Mouse (Mus musculus) heart, adult 2 months (tissue): Measurements from ENCODE around the gene Fam149b. TPM values are rescaled to one million over a fixed set of nuclear protein-coding genes. Genes with fewer than 3 reads are reported as not detected.

Source experiments
- DNase-seq, 2 experiments: peaks; one replicate each; pipeline ENCODE4 v3.0.0; 2021
- H3K27ac ChIP-seq: fragments of 200-600 bp; 2 replicates; pipeline ENCODE4 v1.8.1; 2022
- H3K27me3 ChIP-seq: fragments of 200-500 bp; 2 replicates; pipeline ENCODE4 v1.6.1; 2012; ENCODE audit warnings: mild to moderate bottlenecking, low read length, inconsistent platforms, mixed read lengths; ENCODE audit not compliant: control insufficient read depth, insufficient read depth
- H3K36me3 ChIP-seq: fragments of 200-500 bp; 2 replicates; pipeline ENCODE4 v1.6.1; 2012; ENCODE audit warnings: low read length, inconsistent platforms; ENCODE audit not compliant: control insufficient read depth, insufficient read depth
- H3K4me1 ChIP-seq: fragments of 200-500 bp; 2 replicates; pipeline ENCODE4 v1.6.1; 2011; ENCODE audit warnings: low read length; ENCODE audit not compliant: control insufficient read depth, insufficient read depth
- H3K4me3 ChIP-seq: fragments of 200-600 bp; 2 replicates; pipeline ENCODE4 v1.8.1; 2022
- H3K79me2 ChIP-seq: fragments of 200-500 bp; replicated peaks from 2 replicates; pipeline ENCODE4 v1.6.1; 2012; ENCODE audit warnings: mild to moderate bottlenecking, inconsistent platforms, low read length, moderate library complexity, mixed read lengths; ENCODE audit not compliant: control insufficient read depth, insufficient read depth
- H3K9ac ChIP-seq: fragments of 200-500 bp; 2 replicates; pipeline ENCODE4 v1.6.1; 2012; ENCODE audit warnings: low read depth, mild to moderate bottlenecking, control low read depth, inconsistent platforms, low read length, mixed read lengths
- CTCF ChIP-seq: fragments of 200-600 bp; IDR thresholded peaks from 2 replicates; pipeline ENCODE4 v1.8.1; 2022; ENCODE audit warnings: antibody characterized with exemption, mild to moderate bottlenecking, moderate library complexity
- EP300 ChIP-seq: fragments of 200-500 bp; IDR thresholded peaks from 2 replicates; pipeline ENCODE4 v1.6.1; 2011; ENCODE audit warnings: low read depth, low read length, control low read depth; ENCODE audit not compliant: insufficient read depth
- POLR2A ChIP-seq: fragments of 200-500 bp; IDR thresholded peaks from 2 replicates; pipeline ENCODE4 v1.6.1; 2011; ENCODE audit warnings: mild to moderate bottlenecking, low read depth, low read length, control low read depth; ENCODE audit not compliant: insufficient read depth
- WGBS: fragments of 180-500 bp; shearing (Covaris S2); methylation state at CpG from one replicate; pipeline ENCODE4 v1.1.7; 2018; 5-methylcytosine and 5-hydroxymethylcytosine counted together
- intact Hi-C: fragments of 180-260 bp; cut with DNase I; formaldehyde crosslinking; loops from one replicate; pipeline ENCODE4 v1.15.1; 2025
- polyA plus RNA-seq: library from polyadenylated mRNA; depleted of rRNA; stranded (reverse); fragments of >200 nt; gene quantifications from 2 replicates; pipeline ENCODE4 v1.2.3, GENCODE M21; 2012
- total RNA-seq, 2 experiments: library from RNA; stranded (reverse); gene quantifications; 2 replicates each; pipeline ENCODE4 v1.2.3; 2021

Gene Fam149b
- total and polyA plus RNA-seq, 3 experiments = 23.1 to 30.1 (median 29.6) TPM

DNA sequence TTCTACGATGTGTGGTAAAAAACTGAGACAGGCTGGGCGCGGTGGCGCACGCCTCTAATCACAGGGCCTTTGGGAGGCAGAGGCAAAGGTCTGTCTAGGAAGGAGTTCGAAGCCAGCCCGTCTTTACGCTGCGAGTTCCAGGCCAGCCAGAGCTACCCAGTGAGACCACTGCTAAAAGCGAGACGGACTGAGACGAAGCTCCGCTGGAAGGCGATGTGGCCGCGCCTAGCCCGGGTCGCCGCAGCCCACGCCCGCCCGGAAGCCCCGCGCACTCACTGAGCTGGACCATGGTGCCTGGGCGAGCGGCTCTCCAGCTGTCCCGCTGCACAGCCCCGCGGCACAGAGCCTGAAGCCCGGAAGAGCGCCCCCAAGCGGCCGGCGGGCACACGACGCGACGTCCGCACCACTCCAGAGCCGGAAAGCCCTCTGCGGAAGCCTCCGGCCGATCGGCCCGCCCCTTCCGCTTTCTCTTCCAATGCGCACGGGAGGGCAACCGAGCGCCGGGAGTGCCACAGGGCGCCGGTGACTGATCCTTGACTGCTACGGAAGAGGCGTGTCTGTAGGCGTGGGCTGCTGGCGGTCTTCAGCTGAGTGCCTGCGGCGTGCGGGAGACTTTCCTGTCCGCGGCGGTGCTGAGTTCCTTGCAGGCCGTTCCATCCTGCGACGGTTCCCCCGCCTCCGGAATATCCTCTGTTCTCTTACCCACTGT lies 45.4 kb downstream of the Fam149b start, which contains the start of gene Mrps16:
Mrps16 (minus strand) TSS at position 430 of the 709 bp plus-strand sequence.
- Histone ChIP-seq H3K4me3 (peak within 1 kb of the TSS; percentile 81), H3K9ac (peak within 1 kb of the TSS; percentile 98), H3K4me1 (no peaks in the 10 kb centered on the region), H3K27me3 (no peaks in the 10 kb centered on the region), H3K27ac (peak within 1 kb of the TSS; percentile 97), H3K36me3 (no peaks in the 10 kb centered on the region), H3K79me2 (no peaks in the 10 kb centered on the region)
- peak; percentile 79 for TF ChIP-seq POLR2A
- TF ChIP-seq CTCF = no peak; the same call in 1 of the 2 replicates
- intact Hi-C loops = loop anchor here (2.0 to 10.0 kb wide), 3 partner anchors 84 to 251 kb away; partner anchors contain the start of genes Ppp3cb and Usp54
- WGBS = under 1% methylated on average over 68 of the region's 68 CpGs
- DNase-seq = peak; percentile 91 to 98

DNA sequence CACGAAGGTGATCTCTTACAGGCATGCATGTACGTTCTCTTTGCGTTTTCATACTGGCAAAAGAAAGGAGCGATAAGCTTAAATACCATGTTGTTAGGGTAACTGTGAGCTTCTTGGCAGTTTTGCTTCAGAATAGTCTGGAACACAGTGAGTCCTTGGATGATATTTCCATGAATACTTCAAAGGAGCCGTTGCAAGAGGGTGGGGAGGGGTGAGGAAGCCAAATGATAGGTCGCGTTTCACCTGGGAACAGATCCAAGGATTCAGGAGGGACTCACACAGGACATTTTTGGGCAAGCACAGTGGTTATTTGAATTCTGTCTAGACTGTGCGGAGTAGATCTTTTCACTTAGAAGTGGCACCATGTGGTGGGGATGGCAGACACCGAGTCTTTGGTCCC lies 49.3 kb downstream of the Fam149b start:
- intact Hi-C loops = loop anchor here (10.0 kb wide), 1 partner anchor 248 kb away; the partner anchor contains the start of gene Usp54
- DNase-seq = no peak
- Histone ChIP-seq H3K9ac (no peak overlapping the region), H3K4me3 (no peak overlapping the region), H3K27ac (no peak overlapping the region), H3K27me3 (no peaks in the 10 kb centered on the region), H3K79me2 (no peaks in the 10 kb centered on the region), H3K36me3 (no peaks in the 10 kb centered on the region), H3K4me1 (no peaks in the 10 kb centered on the region)
- TF ChIP-seq EP300 = no peak
- TF ChIP-seq CTCF = no peak
- no peak for TF ChIP-seq POLR2A
- WGBS = 73% methylated on average over 9 of the region's 9 CpGs

DNA sequence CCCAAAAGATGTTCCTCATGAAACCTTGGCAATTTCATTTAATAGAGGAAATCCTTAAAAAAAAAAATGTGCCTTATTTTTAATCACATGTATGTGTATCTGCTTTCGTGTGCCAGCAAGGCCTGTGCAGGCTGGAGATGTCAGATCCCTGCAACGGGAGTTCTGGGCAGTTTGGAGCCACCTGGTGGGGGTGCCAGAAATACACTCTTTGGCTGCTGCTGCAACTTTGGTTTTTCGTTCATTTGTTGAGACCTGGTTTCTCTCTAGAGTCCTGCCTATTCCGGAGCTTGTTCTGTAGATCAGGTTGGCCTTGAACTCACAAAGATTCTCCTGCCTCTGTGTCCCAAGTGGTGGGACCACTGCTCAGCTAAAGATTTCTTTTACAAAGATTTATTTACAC lies 50.9 kb downstream of the Fam149b start:
- 30% methylated on average over 4 of the region's 4 CpGs for WGBS
- TF ChIP-seq CTCF = peak; percentile 53
- no peak for TF ChIP-seq POLR2A
- TF ChIP-seq EP300 = no peak
- H3K27me3 ChIP-seq = no peaks in the 10 kb centered on the region
- H3K4me3 ChIP-seq = no peak overlapping the region
- no peak overlapping the region for H3K27ac ChIP-seq
- no peaks in the 10 kb centered on the region for H3K4me1 ChIP-seq
- no peaks in the 10 kb centered on the region for H3K36me3 ChIP-seq
- H3K9ac ChIP-seq = no peak overlapping the region
- H3K79me2 ChIP-seq = no peaks in the 10 kb centered on the region
- no peak for DNase-seq
- intact Hi-C loops = loop anchor here (10.0 kb wide), 1 partner anchor 246 kb away; the partner anchor contains the start of gene Usp54

DNA sequence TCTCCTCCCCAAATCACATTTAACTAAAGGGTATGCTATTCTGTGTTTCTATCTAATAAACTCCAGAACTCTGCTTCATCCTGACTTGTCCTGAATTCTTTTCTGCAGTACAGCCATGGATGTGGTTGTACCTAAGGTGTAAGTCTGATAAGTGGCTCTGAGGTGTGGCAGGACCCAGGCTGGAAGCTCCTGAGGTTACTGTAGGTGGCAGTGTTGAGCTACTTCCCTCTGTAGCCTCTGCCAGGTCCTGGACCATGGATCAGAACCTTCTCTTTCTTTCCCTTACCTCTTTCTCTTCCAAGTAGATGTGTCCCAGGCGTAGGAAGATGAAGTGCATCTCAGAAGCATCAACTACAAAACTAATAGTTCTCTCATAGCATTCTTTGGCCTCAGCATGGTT lies 52.1 kb downstream of the Fam149b start:
- TF ChIP-seq EP300 (no peak), CTCF (peak; percentile 78), POLR2A (no peak)
- no peaks in the 10 kb centered on the region for H3K79me2 ChIP-seq
- H3K36me3 ChIP-seq = no peaks in the 10 kb centered on the region
- no peak overlapping the region for H3K4me3 ChIP-seq
- H3K27ac ChIP-seq = no peak overlapping the region
- H3K27me3 ChIP-seq = no peaks in the 10 kb centered on the region
- H3K9ac ChIP-seq = no peak overlapping the region
- intact Hi-C loops = no loop called here
- WGBS = 33% methylated on average over 1 of the region's 1 CpGs
- H3K4me1 ChIP-seq = no peaks in the 10 kb centered on the region
- no peak for DNase-seq

DNA sequence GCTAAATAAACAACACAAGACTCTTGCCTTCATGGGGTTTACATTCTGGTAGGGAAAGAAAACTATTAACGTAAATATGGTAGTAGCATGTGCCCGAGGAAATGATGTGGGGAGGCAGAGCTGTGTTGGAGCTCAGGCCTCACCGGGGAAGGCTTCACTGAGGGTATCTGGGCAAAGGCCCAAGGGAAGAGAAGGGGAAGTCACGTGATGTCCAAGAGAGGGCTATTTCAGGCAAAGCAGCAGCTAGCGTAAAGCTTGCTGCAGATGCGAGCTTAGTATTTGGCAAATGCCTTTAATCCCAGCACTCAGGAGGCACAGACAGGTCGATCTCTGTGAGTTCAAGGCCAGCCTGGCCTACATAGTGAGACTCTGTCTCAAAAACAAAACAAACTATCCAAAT lies 74.3 kb downstream of the Fam149b start:
- Histone ChIP-seq H3K4me3 (no peak overlapping the region), H3K36me3 (no peaks in the 10 kb centered on the region), H3K79me2 (no peaks in the 10 kb centered on the region), H3K27me3 (no peaks in the 10 kb centered on the region), H3K9ac (no peak overlapping the region), H3K4me1 (no peaks in the 10 kb centered on the region), H3K27ac (no peak overlapping the region)
- WGBS = 21% methylated on average over 7 of the region's 7 CpGs
- intact Hi-C loops = no loop called here
- DNase-seq = peak in 1 of 2 experiments; percentile 10
- no peak for TF ChIP-seq EP300
- no peak for TF ChIP-seq CTCF

DNA sequence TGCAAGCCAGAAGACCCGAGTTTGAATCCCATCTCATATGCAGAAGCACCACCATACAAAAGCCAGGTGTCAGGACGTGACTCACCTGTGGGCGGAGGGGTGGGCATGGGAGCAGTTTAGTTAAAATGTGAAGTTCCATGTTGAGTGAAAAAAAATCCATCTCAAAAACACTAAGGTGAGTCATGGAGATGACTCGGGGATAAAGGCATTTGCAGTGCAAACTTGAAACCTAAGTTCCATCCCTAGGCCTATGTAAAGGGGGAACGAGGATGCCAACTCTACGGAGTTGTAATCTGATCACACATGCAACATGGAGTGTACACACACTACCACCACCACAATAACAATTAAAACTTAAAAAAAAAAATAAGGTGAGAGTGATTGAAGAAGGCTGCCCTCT lies 75.1 kb downstream of the Fam149b start:
- Histone ChIP-seq H3K27me3 (no peaks in the 10 kb centered on the region), H3K79me2 (no peaks in the 10 kb centered on the region), H3K36me3 (no peaks in the 10 kb centered on the region), H3K4me1 (no peaks in the 10 kb centered on the region), H3K27ac (no peak overlapping the region), H3K4me3 (no peak overlapping the region), H3K9ac (no peak overlapping the region)
- TF ChIP-seq CTCF = no peak
- no peak for TF ChIP-seq POLR2A
- TF ChIP-seq EP300 = no peak
- DNase-seq = no peak
- intact Hi-C loops = no loop called here
- 92% methylated on average over 6 of the region's 6 CpGs for WGBS
